Mouse (Mus musculus) thymus, postnatal 0 days (tissue): Measurements from ENCODE around the gene Tas2r102. TPM values are rescaled to one million over a fixed set of nuclear protein-coding genes. Genes with fewer than 3 reads are reported as not detected.

Experiments
- DNase-seq: peaks from one replicate; pipeline ENCODE4 v3.0.0-alpha.2; 2015; ENCODE audit warnings: low spot score
- polyA plus RNA-seq: library from polyadenylated mRNA; unstranded; fragments of >200 nt; fragmentation: Nextera tagmentation; extraction: Ambion mirVana; gene quantifications from 2 replicates; pipeline ENCODE4 v1.2.1, GENCODE M21; 2015

Tas2r102 gene
- polyA plus RNA-seq, result not detected in 2 replicates

- no peak for DNase-seq
Observed at GRCm38 (mm10) chr6:132761831-132762230, at the start of gene Tas2r102. Gene Tas2r102 (plus strand): TSS chr6:132762131.

GRCm38 (mm10) chr6:132737935-132738334 lies 24.0 kb upstream of the Tas2r102 start, which contains the start of gene Tas2r115:
Gene Tas2r115 (minus strand): TSS chr6:132738035.
- DNase-seq, result no peak

- no peak for DNase-seq
Observed at GRCm38 (mm10) chr6:132750206-132750605, 11.7 kb upstream of the Tas2r102 start.

GRCm38 (mm10) chr6:132754430-132754829 lies 7.5 kb upstream of the Tas2r102 start, which contains the start of gene Tas2r124:
Gene Tas2r124 (plus strand): TSS chr6:132754730.
- no peak for DNase-seq

GRCm38 (mm10) chr6:132778062-132778461 lies 16.1 kb downstream of the Tas2r102 start, which contains the start of gene Tas2r136:
Gene Tas2r136 (minus strand): TSS chr6:132778162.
- DNase-seq, result no peak

DNA sequence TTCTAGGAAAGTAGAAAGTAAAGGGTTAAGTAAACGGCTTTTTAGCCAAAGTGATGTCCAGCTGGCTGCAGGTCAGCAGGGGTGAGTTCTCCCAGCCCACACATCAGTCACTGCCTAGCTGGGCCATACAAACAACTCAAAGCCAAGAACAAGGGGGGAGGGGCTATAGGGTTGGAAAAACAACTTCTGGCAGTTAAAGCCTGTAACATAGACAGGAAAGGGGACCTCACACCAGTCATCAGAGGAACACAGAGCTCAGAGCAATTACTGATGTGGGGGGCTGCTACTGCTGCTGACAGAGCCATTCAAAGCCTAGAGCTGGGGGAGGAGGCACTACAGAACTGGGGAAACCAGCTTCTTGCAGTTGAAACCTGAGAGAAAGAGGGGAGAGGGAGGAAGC lies 33.5 kb downstream of the Tas2r102 start:
- no peak for DNase-seq

DNA sequence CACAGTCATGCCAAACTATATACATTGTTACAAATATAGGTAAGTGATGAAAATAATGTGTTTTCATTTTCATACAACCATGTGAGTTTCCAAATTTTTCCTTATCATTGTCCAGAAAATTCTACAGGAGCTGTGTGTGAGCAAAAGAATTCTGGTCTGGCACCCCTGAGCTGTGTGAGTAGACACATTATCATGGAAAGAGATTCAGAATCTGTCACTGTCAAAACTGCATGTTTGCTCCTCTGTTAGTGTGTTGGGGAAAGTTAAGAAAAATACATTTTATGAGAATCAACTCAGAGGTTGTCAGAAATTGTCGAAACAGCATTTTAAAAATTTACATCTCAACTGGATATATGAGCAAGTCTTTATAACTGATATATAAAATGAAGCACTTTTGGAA lies 40.6 kb downstream of the Tas2r102 start, which contains the start of gene Tas2r117:
Gene Tas2r117 (plus strand): TSS at position 301 of the 400 bp plus-strand sequence.
- no peak for DNase-seq

Other genes with a start within 250 kb of the Tas2r102 start
- not detected in 2 replicates for gene Prh1, start 192.3 kb upstream of the Tas2r102 start, polyA plus RNA-seq
- gene Prp2, start 166.2 kb upstream of the Tas2r102 start, polyA plus RNA-seq, result not detected in 2 replicates
- gene A630073D07Rik, start 110.6 kb upstream of the Tas2r102 start, polyA plus RNA-seq, result not detected in 2 replicates
- not detected in 2 replicates for gene Tas2r120, start 105.2 kb upstream of the Tas2r102 start, polyA plus RNA-seq
- gene Tas2r121, start 61.1 kb upstream of the Tas2r102 start, polyA plus RNA-seq, result not detected in 2 replicates
- not detected in 2 replicates for gene Tas2r122, start 50.2 kb upstream of the Tas2r102 start, polyA plus RNA-seq
- not detected in 2 replicates for gene Tas2r115, start 24.1 kb upstream of the Tas2r102 start, polyA plus RNA-seq
- not detected in 2 replicates for gene Tas2r124, start 7.4 kb upstream of the Tas2r102 start, polyA plus RNA-seq
- not detected in 2 replicates for gene Tas2r136, start 16.0 kb downstream of the Tas2r102 start, polyA plus RNA-seq
- not detected in 2 replicates for gene Tas2r117, start 40.7 kb downstream of the Tas2r102 start, polyA plus RNA-seq
- not detected in 2 replicates for gene Tas2r123, start 85.0 kb downstream of the Tas2r102 start, polyA plus RNA-seq
- gene Tas2r116, start 93.3 kb downstream of the Tas2r102 start, polyA plus RNA-seq, result not detected in 2 replicates
- not detected in 2 replicates for gene Tas2r110, start 105.9 kb downstream of the Tas2r102 start, polyA plus RNA-seq
- gene Tas2r113, start 130.9 kb downstream of the Tas2r102 start, polyA plus RNA-seq, result not detected in 2 replicates
- not detected in 2 replicates for gene Tas2r125, start 147.5 kb downstream of the Tas2r102 start, polyA plus RNA-seq
- 0.14 TPM in 1 of 2 replicates, not detected in the other for gene Tas2r129, start 189.0 kb downstream of the Tas2r102 start, polyA plus RNA-seq
- not detected in 2 replicates for gene Tas2r131, start 195.8 kb downstream of the Tas2r102 start, polyA plus RNA-seq
- not detected in 2 replicates for gene Tas2r109, start 218.8 kb downstream of the Tas2r102 start, polyA plus RNA-seq